Mouse (Mus musculus): Measurements from ENCODE around the gene Khsrp. TPM values are rescaled to one million over a fixed set of nuclear protein-coding genes. Genes with fewer than 3 reads are reported as not detected.

Gene Khsrp
- total and polyA plus RNA-seq, 2 experiments from 2014 or later = 26.4 to 61.7 TPM

DNA sequence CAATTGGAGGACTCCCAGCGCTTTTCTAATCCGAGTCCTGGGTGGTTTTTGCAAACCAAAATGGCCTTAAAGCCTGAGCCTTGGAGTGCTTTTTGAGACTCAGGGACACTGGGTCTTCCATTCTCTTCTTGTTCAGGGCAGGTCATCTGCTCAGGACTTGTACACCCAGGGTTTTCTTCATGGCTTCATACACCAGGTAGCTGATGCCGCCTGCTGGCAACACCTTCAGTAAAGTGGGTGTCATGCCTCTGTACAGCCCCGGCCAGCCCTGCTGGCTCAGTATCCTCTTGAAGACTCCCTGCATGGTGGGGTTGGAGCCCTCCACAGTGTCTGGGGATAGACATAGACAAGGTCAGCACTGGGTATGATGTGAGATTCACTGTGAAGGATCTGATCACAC, 1.5 kb upstream of the Khsrp start:
- Histone ChIP-seq H3K9me3 (ENCODE audit: low read length) (no peaks in the 10 kb centered on the region), H3K4me1 (ENCODE audit: insufficient read depth, low read length) (0 out of 2 replicates have a peak, but pooled peaks cover 10% of the 10 kb centered on the region), H3K4me2 (ENCODE audit: low read depth, low read length) (no peak overlapping the region), H3K27me3 (ENCODE audit: insufficient read depth, low read length) (no peaks in the 10 kb centered on the region), H3K36me3 (ENCODE audit: insufficient read depth, low read length) (peaks cover under 1% of the 10 kb centered on the region; the same call in 1 of the 2 replicates), H3K4me3 (ENCODE audit: low read length) (no peak overlapping the region), H3K9ac (replicated peaks; ENCODE audit: low read length) (no peak overlapping the region), H3K27ac (peak overlapping the region; percentile 84; the same call in 1 of the 2 replicates)
- 90% methylated on average over 4 of the region's 4 CpGs for WGBS
- DNase-seq (ENCODE audit: low spot score) (no peak), ATAC-seq (no peak)
- TF ChIP-seq CTCF (IDR thresholded peaks at IDR 0.05; ENCODE audit: low read depth) = no peak

DNA sequence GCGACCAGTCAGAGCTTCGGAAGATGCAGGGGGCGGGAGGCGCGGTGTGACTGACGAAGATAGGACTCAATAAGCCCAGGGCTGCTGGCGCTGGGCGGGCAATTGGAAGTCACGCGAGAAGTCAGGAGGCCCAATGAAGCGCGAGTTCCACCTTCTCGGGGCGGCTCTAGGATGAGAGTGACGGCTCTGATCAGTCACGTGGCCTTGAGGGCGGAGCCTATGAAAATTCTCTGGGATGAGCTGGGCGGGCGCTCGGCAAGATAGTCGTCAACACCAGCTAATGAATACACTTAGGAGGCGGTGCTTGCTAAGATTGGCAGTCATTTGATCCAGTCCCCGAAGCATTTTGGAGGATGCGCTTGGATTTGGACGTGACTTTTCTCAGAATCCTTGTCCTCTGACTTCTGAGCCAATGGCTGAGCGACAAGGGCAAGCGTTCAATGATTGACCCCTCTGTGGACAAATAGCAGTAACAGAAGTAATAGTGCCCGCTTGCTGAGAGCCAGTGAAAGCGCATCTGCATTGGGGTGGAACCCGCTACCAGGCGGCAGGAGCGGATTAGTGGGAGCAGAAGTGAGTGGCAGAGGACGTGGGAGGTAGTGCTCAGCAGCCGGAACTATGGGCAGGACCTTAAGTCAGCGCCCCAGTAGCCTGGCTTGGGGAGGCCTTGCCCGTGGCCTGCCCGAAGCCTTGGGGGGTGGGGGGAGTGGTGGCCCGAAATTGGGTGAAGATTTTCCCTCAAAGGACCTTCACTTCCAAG, 519 bp upstream of the Khsrp start:
- under 1% methylated on average over 38 of the region's 38 CpGs for WGBS
- peak; percentile 31 for TF ChIP-seq CTCF (IDR thresholded peaks at IDR 0.05; ENCODE audit: low read depth)
- no peaks in the 10 kb centered on the region for H3K27me3 ChIP-seq (ENCODE audit: insufficient read depth, low read length)

DNA sequence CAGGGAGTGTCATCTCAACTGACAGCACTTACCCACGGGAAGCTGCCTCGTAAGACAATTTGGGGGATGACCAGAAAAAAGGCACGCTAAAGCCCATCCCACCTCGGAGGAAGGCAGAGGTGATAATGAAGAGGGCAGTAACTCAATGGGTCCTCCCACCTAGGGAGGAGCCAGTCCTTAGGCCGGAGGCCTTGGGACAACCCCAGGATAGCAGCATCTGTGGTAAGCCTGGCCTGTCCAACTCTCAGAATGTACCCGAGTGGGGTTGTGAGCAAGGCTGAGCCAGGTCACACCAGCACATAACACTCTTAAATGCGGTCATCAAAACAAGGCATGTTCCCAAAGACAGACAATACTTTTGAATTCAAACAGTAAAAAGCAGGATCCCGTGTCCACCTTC, 1.6 kb downstream of the Khsrp start:
- 49% methylated on average over 8 of the region's 8 CpGs for whole genome bisulfite sequencing

More for the DNA sequence above, 519 bp upstream of the Khsrp start:
- Histone ChIP-seq H3K4me1 (ENCODE audit: insufficient read depth, low read length) (0 out of 2 replicates have a peak, but pooled peaks cover 10% of the 10 kb centered on the region), H3K36me3 (ENCODE audit: insufficient read depth, low read length) (peaks cover 7% of the 10 kb centered on the region), H3K9me3 (ENCODE audit: low read length) (no peaks in the 10 kb centered on the region), H3K27ac (peak overlapping the region; percentile 84), H3K4me2 (ENCODE audit: low read depth, low read length) (peak overlapping the region; percentile 62), H3K4me3 (ENCODE audit: low read length) (peak overlapping the region; percentile 95), H3K9ac (replicated peaks; ENCODE audit: low read length) (peak overlapping the region; percentile 99)
- ATAC-seq (peak; percentile 98), DNase-seq (ENCODE audit: low spot score) (peak; percentile 100)

DNA sequence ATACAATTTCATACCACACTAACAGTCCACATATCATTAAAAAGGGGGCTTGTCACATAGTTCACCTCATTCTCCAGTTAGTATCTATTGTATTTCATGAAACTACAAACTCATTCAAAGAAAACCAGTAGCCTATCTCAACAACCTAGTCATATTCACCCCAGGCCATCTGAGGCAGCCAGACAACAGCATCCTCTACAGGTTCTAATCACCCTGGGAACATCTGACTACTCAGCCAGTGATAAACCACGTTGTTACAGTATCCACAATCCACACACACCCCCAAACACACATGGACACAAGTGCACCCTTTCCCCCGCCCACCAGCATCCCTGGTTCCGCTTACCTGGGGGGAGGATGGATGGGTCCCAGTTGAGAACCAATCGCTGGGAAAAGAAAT, 3.9 kb downstream of the Khsrp start:
- 90% methylated on average over 4 of the region's 4 CpGs for WGBS
- Histone ChIP-seq H3K4me1 (ENCODE audit: insufficient read depth, low read length) (0 out of 2 replicates have a peak, but pooled peaks cover 10% of the 10 kb centered on the region), H3K27me3 (ENCODE audit: insufficient read depth, low read length) (no peaks in the 10 kb centered on the region), H3K27ac (no peak overlapping the region), H3K9me3 (ENCODE audit: low read length) (no peaks in the 10 kb centered on the region), H3K4me2 (ENCODE audit: low read depth, low read length) (no peak overlapping the region), H3K9ac (replicated peaks; ENCODE audit: low read length) (no peak overlapping the region), H3K4me3 (ENCODE audit: low read length) (no peak overlapping the region), H3K36me3 (ENCODE audit: insufficient read depth, low read length) (peaks cover 50% of the 10 kb centered on the region)
- no peak for ATAC-seq
- TF ChIP-seq CTCF (IDR thresholded peaks at IDR 0.05; ENCODE audit: low read depth) = no peak
- no peak for DNase-seq (ENCODE audit: low spot score)

More for the DNA sequence above, 1.6 kb downstream of the Khsrp start:
- no peak for TF ChIP-seq CTCF (IDR thresholded peaks at IDR 0.05; ENCODE audit: low read depth)
- H3K4me2 ChIP-seq (ENCODE audit: low read depth, low read length) = peak overlapping the region; percentile 87
- peak overlapping the region; percentile 99 for H3K9ac ChIP-seq (replicated peaks; ENCODE audit: low read length)
- no peak overlapping the region for H3K27ac ChIP-seq
- ATAC-seq (no peak), DNase-seq (ENCODE audit: low spot score) (no peak)
- H3K4me1 ChIP-seq (ENCODE audit: insufficient read depth, low read length) = 0 out of 2 replicates have a peak, but pooled peaks cover 10% of the 10 kb centered on the region
- peak overlapping the region; percentile 95 for H3K4me3 ChIP-seq (ENCODE audit: low read length)
- H3K9me3 ChIP-seq (ENCODE audit: low read length) = no peaks in the 10 kb centered on the region
- no peaks in the 10 kb centered on the region for H3K27me3 ChIP-seq (ENCODE audit: insufficient read depth, low read length)
- H3K36me3 ChIP-seq (ENCODE audit: insufficient read depth, low read length) = peaks cover 27% of the 10 kb centered on the region

DNA sequence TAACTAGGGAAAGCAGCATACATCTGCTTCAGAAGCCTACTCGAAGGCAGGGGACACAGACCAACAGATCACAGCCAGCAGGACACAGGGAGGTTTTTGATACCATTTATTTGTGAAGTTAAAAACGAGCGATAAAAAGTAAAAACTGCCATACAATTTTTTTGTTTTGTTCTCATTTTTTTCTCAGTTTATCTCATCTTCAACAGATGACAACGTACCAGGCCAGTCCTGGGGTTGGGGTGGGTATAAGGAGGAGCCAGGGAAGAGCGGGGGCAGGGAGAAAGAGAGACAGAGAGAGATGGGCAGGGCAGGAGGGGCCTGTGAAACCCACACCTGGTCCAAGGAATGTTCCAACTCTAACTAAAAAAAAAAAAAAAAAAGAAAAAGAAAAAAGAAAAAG, 10.4 kb downstream of the Khsrp start:
- Histone ChIP-seq H3K9me3 (ENCODE audit: low read length) (no peaks in the 10 kb centered on the region), H3K27me3 (ENCODE audit: insufficient read depth, low read length) (no peaks in the 10 kb centered on the region), H3K27ac (no peak overlapping the region), H3K4me3 (ENCODE audit: low read length) (no peak overlapping the region), H3K4me1 (ENCODE audit: insufficient read depth, low read length) (no peaks in the 10 kb centered on the region), H3K9ac (replicated peaks; ENCODE audit: low read length) (no peak overlapping the region), H3K36me3 (ENCODE audit: insufficient read depth, low read length) (peaks cover 45% of the 10 kb centered on the region), H3K4me2 (ENCODE audit: low read depth, low read length) (no peak overlapping the region)
- ATAC-seq (no peak), DNase-seq (ENCODE audit: low spot score) (no peak)
- WGBS = 87% methylated on average over 5 of the region's 5 CpGs
- no peak for TF ChIP-seq CTCF (IDR thresholded peaks at IDR 0.05; ENCODE audit: low read depth)

DNA sequence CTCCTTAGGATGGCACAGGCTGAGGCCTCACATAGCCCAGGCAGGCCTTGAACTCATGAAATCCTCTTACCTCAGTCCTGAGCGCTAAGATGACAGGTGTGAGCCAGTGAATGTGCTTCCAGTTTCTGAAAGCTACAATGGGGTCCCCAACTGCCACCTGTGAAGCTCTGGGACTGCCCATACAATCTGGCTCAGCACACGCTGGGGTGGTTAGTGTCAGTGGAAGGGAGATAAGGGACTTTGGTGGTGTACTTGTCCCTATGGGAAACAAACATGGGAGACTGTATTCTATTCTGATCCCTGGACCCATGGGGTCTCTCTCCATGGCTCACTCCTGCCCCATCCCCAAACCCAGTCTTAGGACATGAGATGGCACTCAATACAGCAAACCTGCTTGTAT, 11.6 kb downstream of the Khsrp start:
- no peak for DNase-seq (ENCODE audit: low spot score)
- Histone ChIP-seq H3K9ac (replicated peaks; ENCODE audit: low read length) (no peak overlapping the region), H3K27me3 (ENCODE audit: insufficient read depth, low read length) (no peaks in the 10 kb centered on the region), H3K4me3 (ENCODE audit: low read length) (no peak overlapping the region), H3K4me1 (ENCODE audit: insufficient read depth, low read length) (no peaks in the 10 kb centered on the region), H3K36me3 (ENCODE audit: insufficient read depth, low read length) (peaks cover 32% of the 10 kb centered on the region), H3K27ac (no peak overlapping the region), H3K9me3 (ENCODE audit: low read length) (no peaks in the 10 kb centered on the region), H3K4me2 (ENCODE audit: low read depth, low read length) (no peak overlapping the region)
- ATAC-seq = no peak
- WGBS = 90% methylated on average over 2 of the region's 2 CpGs
- TF ChIP-seq CTCF (IDR thresholded peaks at IDR 0.05; ENCODE audit: low read depth) = no peak

Measured in hindbrain, postnatal 0 days (tissue).